Mouse (Mus musculus) liver, adult 2 months (tissue): ENCODE results near the gene Pim1.

Source experiments
- CTCF ChIP-seq: fragments of 200-500 bp; IDR thresholded peaks from 2 replicates; pipeline ENCODE4 v1.5.1; 2011; ENCODE audit warnings: low read depth, low read length, control low read depth
- POLR2A ChIP-seq: fragments of 200-500 bp; IDR thresholded peaks from 2 replicates; pipeline ENCODE4 v1.6.1; 2011; ENCODE audit warnings: low read length, control low read depth; ENCODE audit not compliant: insufficient read depth; ENCODE audit errors: extremely low read depth

DNA sequence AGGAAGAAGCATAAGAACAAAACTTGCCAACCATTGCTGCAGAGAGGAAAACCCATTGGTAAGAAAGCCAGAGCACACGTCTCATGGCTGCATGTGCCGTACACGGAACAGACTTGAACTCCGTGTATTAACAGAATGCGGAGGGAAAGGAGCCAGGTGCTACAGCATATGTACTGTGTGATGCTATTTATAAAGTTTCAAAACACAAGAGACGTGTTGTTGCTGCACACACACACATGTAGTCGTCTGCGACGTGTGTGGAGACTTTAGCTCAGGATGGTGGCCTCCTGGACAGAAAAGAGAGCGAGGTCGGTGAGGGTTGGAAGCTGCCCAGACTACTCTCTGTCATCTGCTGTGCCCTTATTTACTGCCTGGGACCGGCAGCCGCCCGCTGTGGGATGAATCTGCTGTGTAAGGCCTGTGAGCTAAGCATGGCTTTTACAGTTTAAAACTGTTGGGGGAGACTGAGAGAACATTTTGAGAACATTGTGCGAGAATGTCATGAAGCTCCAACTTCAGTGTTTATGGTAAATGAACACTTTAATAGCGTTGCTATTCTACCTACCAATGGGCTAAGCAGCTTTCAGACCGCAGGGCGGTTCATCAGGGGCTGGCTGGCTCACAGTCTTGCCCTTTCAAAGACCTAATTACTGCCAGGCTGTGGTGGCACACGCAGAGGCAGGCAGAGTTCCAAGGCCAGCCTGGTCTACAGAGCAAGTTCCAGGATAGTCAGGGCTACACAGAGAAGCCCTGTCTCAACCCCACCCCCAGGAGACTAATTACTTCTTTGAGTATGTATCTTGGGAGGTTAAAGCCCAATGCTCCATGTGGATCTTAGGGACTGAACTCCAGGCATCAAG, 52.5 kb downstream of the Pim1 start:
- TF ChIP-seq POLR2A (no peak), CTCF (no peak)
